Mouse (Mus musculus): Measurements from ENCODE around the gene BC055324.

DNA sequence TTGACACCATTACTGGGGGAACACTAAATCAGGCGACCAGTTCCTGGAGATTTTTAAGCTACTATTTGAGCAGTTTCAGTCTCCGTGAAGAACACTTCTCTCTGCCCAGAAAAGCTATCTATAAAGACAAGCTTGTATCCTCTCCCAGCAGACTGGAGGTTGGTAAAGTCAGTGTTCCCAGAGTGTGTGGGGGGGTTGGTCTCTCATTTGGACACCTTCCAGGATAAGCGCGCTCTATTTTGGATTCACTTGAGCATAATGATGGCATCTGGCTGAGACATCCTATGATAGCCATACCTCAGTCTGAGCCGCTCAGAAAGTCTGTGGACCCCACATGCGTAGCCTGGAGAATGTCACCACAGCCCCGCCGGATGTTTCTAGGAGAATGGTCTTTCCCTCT, 70.5 kb downstream of the BC055324 start:
- no peak for TF ChIP-seq POLR2A (IDR thresholded peaks at IDR 0.05; ENCODE audit: insufficient read depth, low read depth, low read length)
- TF ChIP-seq CTCF (IDR thresholded peaks at IDR 0.05; ENCODE audit: insufficient read depth, low read depth, low read length), result no peak
